Mouse (Mus musculus) midbrain, embryonic 10.5 days (tissue): ENCODE data around the gene Sccpdh. TPM values are rescaled to one million over a fixed set of nuclear protein-coding genes. Genes with fewer than 3 reads are reported as not detected.

ENCODE experiments used
- DNase-seq: peaks from one replicate; pipeline ENCODE4 v3.0.0-alpha.2; 2017; ENCODE audit warnings: low spot score
- H3K27ac ChIP-seq: fragments of 300-500 bp; sonication (generic); replicated peaks from 2 replicates; pipeline ENCODE4 v1.5.1; 2016; ENCODE audit warnings: mild to moderate bottlenecking
- H3K27me3 ChIP-seq: fragments of 300-500 bp; sonication (generic); 2 replicates; pipeline ENCODE4 v1.6.1; 2016; ENCODE audit warnings: low read depth, mild to moderate bottlenecking; ENCODE audit not compliant: poor library complexity, severe bottlenecking
- H3K36me3 ChIP-seq: fragments of 300-500 bp; sonication (generic); 2 replicates; pipeline ENCODE4 v1.6.1; 2016; ENCODE audit warnings: mild to moderate bottlenecking, moderate library complexity
- H3K4me1 ChIP-seq: fragments of 300-500 bp; sonication (generic); 2 replicates; pipeline ENCODE4 v1.6.1; 2016
- H3K4me3 ChIP-seq: fragments of 300-500 bp; sonication (generic); 2 replicates; pipeline ENCODE4 v1.5.1; 2016; ENCODE audit warnings: mild to moderate bottlenecking, moderate library complexity
- H3K9me3 ChIP-seq: fragments of 300-500 bp; sonication (generic); replicated peaks from 2 replicates; pipeline ENCODE4 v1.6.1; 2016; ENCODE audit warnings: mild to moderate bottlenecking
- WGBS: fragments of 180-500 bp; shearing (Covaris S2); methylation state at CpG from one replicate; pipeline ENCODE4 v1.1.7; 2016; 5-methylcytosine and 5-hydroxymethylcytosine counted together
- polyA plus RNA-seq: library from polyadenylated mRNA; unstranded; fragments of >200 nt; fragmentation: Nextera tagmentation; extraction: Ambion mirVana; gene quantifications from 2 replicates; pipeline ENCODE4 v1.2.1, GENCODE M21; 2016

The Sccpdh gene
- polyA plus RNA-seq: 78.0 and 81.5 TPM in 2 replicates

DNA sequence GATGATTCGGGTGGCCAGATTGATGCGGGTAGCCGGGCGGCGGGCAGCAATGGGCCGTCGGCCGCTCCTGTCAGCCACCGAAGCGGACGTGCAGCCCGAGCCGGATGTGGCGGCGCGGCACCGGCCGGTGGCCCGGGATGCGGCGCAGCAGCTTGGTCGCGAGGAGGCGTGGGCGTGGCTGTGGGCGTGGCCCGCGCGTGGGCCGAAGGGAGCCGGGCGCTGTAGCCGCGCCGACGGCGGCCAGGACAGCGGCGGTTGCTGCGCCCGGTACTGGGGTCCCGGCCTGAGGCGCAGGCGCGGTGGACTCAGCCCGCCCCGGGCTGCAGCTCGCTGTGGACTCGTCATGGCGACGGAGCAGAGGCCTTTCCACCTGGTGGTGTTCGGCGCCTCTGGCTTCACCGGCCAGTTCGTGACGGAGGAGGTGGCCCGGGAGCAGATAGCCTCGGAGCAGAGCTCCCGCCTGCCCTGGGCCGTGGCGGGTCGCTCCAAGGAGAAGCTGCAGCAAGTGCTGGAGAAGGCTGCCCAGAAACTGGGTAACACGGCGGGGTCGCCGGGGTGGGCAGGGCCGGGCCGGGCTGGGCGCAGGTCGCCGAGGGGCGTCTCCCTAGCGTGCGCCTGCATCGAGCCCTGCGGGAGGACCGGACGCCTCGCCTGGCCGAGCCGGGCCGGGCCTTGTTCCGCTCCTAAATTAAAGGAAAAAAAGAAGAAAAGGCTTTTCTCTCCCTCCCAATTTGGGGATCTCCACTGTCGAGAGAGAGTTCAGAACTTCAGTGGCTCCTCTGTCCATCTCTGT is at the start of gene Sccpdh:
Gene Sccpdh, plus strand, starts transcription at position 198 of the 793 bp plus-strand sequence.
- Histone ChIP-seq H3K9me3 (no peaks in the 10 kb centered on the region), H3K27me3 (no peaks in the 10 kb centered on the region), H3K36me3 (peaks cover 21% of the 10 kb centered on the region), H3K27ac (peak within 1 kb of the TSS; percentile 93), H3K4me3 (peak within 1 kb of the TSS; percentile 91), H3K4me1 (peaks cover 42% of the 10 kb centered on the region)
- WGBS: under 1% methylated on average over 84 of the region's 84 CpGs
- peak; percentile 87 for DNase-seq

DNA sequence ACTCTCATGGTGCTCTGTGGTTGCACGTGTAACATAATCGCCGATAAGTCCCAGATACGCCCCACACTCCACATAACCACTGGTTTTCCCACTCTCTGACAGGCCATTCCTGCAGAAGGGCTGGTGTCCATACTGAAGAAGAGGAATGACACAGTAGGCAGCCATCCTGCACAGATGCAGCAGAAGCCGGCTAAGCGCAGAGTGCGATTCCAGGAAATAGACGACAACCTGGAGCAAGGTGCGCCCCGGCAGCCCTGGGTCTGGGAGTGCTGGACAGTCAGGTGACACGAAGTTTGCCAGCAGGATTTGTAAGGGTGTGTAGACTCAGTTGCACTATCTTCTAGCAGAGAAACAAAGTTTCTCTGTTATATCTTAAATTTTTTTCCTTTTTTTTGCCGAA is 45.3 kb upstream of the Sccpdh start:
- Histone ChIP-seq H3K27ac (no peak overlapping the region), H3K27me3 (no peaks in the 10 kb centered on the region), H3K4me3 (no peak overlapping the region), H3K9me3 (no peaks in the 10 kb centered on the region), H3K4me1 (no peaks in the 10 kb centered on the region), H3K36me3 (peaks cover 21% of the 10 kb centered on the region)
- DNase-seq: no peak
- 91% methylated on average over 12 of the region's 12 CpGs for WGBS

DNA sequence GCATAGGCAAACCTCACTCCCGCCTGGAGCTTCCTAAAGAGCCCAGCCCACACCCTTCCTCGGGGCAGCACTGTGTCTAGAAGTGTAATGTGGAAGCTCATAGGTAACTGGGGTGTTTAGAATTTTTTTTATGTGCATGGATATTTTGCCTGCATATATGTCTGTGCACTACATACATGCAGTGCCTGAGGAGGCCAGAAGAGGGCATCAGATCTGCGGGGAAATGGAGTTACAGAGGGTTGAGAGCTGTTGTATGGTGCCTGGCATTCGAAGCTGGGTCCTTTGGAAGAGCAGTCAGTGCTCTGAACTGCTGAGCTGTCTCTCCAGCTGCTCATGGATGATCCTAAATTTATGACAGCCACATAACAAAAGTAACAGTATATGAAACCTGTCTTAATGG is 44.4 kb upstream of the Sccpdh start:
- H3K27ac ChIP-seq: no peak overlapping the region
- no peaks in the 10 kb centered on the region for H3K4me1 ChIP-seq
- no peaks in the 10 kb centered on the region for H3K27me3 ChIP-seq
- DNase-seq: peak; percentile 36
- H3K4me3 ChIP-seq: no peak overlapping the region
- peaks cover 21% of the 10 kb centered on the region for H3K36me3 ChIP-seq
- no peaks in the 10 kb centered on the region for H3K9me3 ChIP-seq
- 66% methylated on average over 4 of the region's 4 CpGs for whole genome bisulfite sequencing

DNA sequence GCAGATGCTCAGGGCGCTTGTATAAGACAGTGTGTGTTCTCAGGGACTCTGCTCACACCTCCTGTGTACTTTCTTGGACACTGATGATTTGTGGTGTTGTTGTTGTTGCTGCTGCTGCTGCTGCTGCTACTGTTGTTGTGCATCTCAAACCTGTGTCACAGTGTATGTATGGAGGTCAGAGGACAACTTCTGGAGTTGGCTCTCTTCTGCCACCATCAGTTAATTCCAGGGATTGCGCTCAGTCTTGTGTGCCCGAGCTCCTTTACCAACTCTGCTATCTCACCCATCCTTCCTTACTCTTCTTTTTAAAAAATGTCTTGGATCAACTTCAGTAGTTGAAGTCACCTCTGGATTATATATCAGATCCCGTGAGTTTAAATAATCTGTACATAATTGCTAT is 43.7 kb upstream of the Sccpdh start:
- Histone ChIP-seq H3K27ac (no peak overlapping the region), H3K4me1 (no peaks in the 10 kb centered on the region), H3K4me3 (no peak overlapping the region), H3K9me3 (no peaks in the 10 kb centered on the region), H3K36me3 (peaks cover 18% of the 10 kb centered on the region), H3K27me3 (no peaks in the 10 kb centered on the region)
- 74% methylated on average over 4 of the region's 4 CpGs for WGBS
- no peak for DNase-seq

DNA sequence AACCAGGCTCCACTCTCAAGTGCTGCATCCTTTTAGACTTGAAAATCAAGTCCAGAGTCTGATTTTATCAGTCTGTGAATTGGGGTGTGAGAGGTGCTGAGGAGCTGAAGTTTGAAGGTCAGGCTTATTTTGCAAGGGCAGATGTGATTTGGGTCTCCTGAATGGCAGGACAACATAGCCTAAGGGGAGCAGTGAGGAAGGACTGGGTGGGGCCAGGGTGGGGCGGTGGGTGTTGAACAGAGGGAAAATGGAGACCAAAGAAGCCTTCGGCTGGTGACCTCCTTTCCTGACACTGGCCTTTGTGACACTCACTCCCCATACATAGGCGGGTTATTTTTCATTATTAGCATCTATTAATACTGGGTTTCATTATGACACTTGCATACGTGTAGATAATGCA is 40.2 kb upstream of the Sccpdh start:
- Histone ChIP-seq H3K9me3 (no peaks in the 10 kb centered on the region), H3K27me3 (no peaks in the 10 kb centered on the region), H3K36me3 (peaks cover 13% of the 10 kb centered on the region), H3K27ac (no peak overlapping the region), H3K4me1 (no peaks in the 10 kb centered on the region), H3K4me3 (no peak overlapping the region)
- WGBS: 91% methylated on average over 4 of the region's 4 CpGs
- DNase-seq: no peak

DNA sequence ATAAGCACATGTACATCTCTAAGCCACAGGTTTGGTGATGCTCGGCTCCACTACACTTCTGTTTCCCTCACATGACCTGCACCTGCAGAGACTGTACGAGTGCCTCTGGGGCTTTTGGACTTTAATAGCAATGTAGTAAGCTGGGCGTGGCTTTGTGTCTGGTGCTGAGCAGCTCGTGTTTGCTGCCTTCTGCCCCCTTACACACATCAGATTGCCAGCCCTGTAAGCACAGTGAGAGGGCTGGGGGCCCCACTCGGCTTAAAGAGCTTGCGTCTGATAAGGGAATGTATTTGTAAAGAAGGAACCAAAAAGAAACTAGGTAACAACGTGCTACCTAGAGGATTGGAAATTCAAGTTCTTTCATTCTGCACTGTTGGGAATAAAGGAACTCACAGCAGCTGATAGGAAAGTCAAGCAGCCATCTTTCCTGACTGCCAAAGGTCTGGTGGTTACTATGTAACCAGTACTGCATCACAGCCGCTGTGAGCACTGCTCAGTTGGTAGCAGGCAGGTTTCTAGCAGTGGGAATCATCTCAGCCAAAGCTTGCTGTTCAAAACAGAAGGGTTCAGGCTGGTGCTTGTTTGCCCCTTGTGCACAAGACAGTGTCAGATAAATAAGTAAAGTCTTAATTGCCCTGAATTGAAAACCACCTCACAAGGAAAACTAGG is 39.4 kb upstream of the Sccpdh start:
- Histone ChIP-seq H3K36me3 (peaks cover 13% of the 10 kb centered on the region), H3K27me3 (no peaks in the 10 kb centered on the region), H3K4me3 (no peak overlapping the region), H3K4me1 (no peaks in the 10 kb centered on the region), H3K9me3 (no peaks in the 10 kb centered on the region), H3K27ac (no peak overlapping the region)
- WGBS: 75% methylated on average over 8 of the region's 8 CpGs
- no peak for DNase-seq

DNA sequence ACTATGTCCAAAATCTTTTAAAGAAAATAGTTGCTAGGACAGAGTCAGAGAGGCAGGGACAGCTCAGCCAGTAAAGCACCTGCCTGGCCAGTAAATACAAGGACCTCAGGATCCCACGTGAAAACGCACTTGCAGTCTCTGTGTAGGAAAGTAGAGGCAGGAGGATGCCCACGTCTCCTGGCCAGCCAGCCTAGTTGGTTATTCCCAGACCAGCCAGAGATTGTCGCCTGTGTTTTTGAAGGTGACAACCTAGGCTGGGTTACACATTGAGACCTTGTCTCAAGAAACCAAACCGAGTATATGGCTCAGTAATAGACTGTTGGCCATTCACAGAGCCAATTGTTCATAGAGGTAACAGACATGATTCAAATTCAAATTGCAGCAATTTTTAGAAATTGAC is 38.7 kb upstream of the Sccpdh start:
- 87% methylated on average over 5 of the region's 5 CpGs for WGBS
- Histone ChIP-seq H3K36me3 (peaks cover 13% of the 10 kb centered on the region), H3K27me3 (no peaks in the 10 kb centered on the region), H3K4me1 (no peaks in the 10 kb centered on the region), H3K9me3 (no peaks in the 10 kb centered on the region), H3K4me3 (no peak overlapping the region), H3K27ac (no peak overlapping the region)
- no peak for DNase-seq

DNA sequence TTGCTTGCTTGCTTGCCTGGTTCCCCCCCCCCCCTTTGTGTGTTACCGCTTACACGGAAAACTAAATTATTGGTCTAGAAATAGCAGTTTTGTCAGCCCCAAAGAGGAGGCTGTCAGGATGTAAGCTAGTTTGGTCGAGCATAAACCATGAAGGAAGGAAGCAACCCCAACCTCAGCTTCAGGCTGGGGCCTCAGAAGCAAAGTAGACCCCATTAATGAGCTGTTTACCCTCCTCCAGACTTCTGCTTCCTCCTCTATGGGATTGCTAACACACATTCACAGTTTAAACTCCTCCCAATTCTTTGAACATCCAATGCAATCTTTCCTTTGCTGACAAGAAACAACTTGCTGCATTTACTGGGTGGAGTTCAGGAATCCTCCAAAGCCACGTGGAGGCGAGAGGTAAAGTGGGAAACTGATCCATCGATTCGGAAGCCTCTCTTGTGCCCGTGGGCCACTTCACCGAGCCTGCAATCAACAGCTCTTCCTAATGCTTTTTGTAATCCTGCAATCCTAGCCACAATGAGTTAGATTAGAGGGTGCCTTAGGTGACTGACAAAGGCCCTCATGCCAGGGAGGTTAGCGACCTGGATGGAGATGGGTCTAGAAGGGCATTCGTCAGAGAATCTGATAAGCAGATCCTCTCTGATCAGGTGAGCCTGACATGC is 35.1 kb upstream of the Sccpdh start:
- Histone ChIP-seq H3K4me3 (no peak overlapping the region), H3K27ac (no peak overlapping the region), H3K4me1 (no peaks in the 10 kb centered on the region), H3K36me3 (no peaks in the 10 kb centered on the region), H3K9me3 (no peaks in the 10 kb centered on the region), H3K27me3 (no peaks in the 10 kb centered on the region)
- no peak for DNase-seq
- WGBS: 85% methylated on average over 11 of the region's 11 CpGs

DNA sequence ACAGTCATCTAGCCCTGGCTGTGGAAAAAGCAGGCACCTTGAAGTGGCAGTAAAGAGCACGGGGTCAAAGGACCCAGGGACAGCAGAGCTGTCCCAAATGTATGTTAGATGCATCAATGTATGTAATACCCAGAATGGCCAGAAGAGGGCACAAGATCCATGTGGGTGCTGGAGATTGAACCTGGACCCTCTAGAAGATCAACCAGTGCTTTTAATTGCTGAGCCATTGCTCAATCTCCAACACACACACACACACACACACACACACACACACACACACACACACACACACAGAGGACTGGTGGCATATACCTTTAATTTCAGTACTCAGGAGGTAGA is 34.6 kb upstream of the Sccpdh start:
- 31% methylated on average over 1 of the region's 1 CpGs for WGBS
- Histone ChIP-seq H3K27ac (no peak overlapping the region), H3K4me1 (no peaks in the 10 kb centered on the region), H3K36me3 (no peaks in the 10 kb centered on the region), H3K27me3 (no peaks in the 10 kb centered on the region), H3K4me3 (no peak overlapping the region), H3K9me3 (no peaks in the 10 kb centered on the region)
- no peak for DNase-seq

DNA sequence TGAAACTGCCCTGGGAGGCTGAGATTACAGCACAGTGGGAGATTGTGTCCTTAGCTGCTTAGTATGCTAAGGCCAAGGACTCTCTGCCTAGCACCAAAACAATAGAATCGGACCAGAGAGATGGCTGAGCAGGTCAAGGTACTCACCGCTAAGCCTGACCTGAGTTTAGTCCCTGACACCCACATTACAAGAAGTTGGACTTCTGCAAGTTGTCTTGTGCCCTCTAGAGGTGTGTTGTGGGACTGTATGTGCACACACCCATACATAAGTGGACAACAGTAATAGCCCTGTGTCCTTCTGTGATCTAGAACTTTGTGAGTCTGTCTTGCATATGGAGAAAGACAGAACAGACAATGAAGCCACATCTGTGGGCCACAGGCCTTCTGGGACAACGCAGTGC is 33.9 kb upstream of the Sccpdh start:
- H3K9me3 ChIP-seq: no peaks in the 10 kb centered on the region
- H3K4me3 ChIP-seq: no peak overlapping the region
- H3K27me3 ChIP-seq: no peaks in the 10 kb centered on the region
- DNase-seq: no peak
- WGBS: 82% methylated on average over 3 of the region's 3 CpGs
- no peaks in the 10 kb centered on the region for H3K36me3 ChIP-seq
- H3K27ac ChIP-seq: no peak overlapping the region
- H3K4me1 ChIP-seq: no peaks in the 10 kb centered on the region

DNA sequence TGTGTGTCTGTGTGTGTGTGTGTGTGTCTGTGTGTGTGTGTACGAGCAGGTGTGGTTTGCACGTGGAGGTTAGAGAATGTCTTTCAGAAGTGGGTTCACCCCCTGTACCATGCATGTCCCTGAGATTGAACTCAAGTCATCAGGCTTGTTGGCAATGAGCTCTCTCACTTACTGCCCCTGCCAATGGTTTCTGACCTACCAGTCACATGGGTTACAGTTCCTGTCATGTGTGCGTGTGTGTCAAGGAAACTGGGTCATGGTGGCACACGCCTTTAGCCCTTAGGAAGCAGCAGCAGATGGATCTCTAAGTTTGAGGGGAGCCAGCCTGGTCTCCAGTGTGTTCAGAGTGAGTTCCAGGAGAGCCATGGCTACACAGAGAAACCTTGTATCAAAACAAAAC is 25.3 kb upstream of the Sccpdh start:
- DNase-seq: no peak
- Histone ChIP-seq H3K4me1 (peaks cover 3% of the 10 kb centered on the region; the same call in 1 of the 2 replicates), H3K27me3 (no peaks in the 10 kb centered on the region), H3K4me3 (no peak overlapping the region), H3K27ac (no peak overlapping the region), H3K9me3 (no peaks in the 10 kb centered on the region), H3K36me3 (no peaks in the 10 kb centered on the region)
- 89% methylated on average over 4 of the region's 4 CpGs for WGBS

DNA sequence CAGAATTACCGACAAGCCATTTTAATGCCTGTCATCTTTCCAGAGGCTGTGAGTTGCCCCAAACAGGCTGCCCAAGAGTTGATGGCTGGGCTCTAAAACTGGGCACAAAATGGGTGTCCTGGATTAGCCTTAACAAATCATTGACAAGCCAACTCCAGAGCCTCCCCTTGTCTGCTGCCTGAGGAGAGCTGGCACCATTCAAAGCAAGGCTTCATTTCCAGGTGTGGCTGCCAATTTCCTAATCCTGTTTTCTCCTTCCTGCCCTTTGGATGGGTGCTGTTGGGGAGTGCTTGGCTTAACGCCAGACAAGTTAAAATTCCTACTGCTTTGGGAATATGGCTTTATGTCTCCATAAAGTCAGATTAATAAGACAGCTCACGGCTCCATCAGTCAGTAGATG is 23.9 kb upstream of the Sccpdh start:
- Histone ChIP-seq H3K4me1 (peaks cover 6% of the 10 kb centered on the region; the same call in 1 of the 2 replicates), H3K36me3 (no peaks in the 10 kb centered on the region), H3K27ac (no peak overlapping the region), H3K4me3 (no peak overlapping the region), H3K9me3 (no peaks in the 10 kb centered on the region), H3K27me3 (no peaks in the 10 kb centered on the region)
- no peak for DNase-seq
- 78% methylated on average over 3 of the region's 3 CpGs for WGBS
